Mouse (Mus musculus) brown adipose tissue, adult 24 weeks (tissue): ENCODE data around the gene Nfkbib. TPM values are rescaled to one million over a fixed set of nuclear protein-coding genes. Genes with fewer than 3 reads are reported as not detected.
A peak's percentile ranks its signal among the peaks of the same experiment; 100 is the strongest.

Experiments used
- H3K27ac ChIP-seq: fragments of 200-500 bp; replicated peaks from 2 replicates; pipeline ENCODE4 v1.5.1; 2012; ENCODE audit warnings: low read depth, mild to moderate bottlenecking, low read length
- H3K4me1 ChIP-seq: fragments of 200-500 bp; 2 replicates; pipeline ENCODE4 v1.6.1; 2012; ENCODE audit warnings: low read length, mixed read lengths; ENCODE audit not compliant: control insufficient read depth, insufficient read depth, insufficient read length
- H3K4me3 ChIP-seq: fragments of 200-500 bp; 2 replicates; pipeline ENCODE4 v1.5.1; 2012; ENCODE audit warnings: low read depth, mild to moderate bottlenecking, low read length, moderate library complexity; ENCODE audit not compliant: insufficient read depth
- polyA plus RNA-seq: library from polyadenylated mRNA; stranded (reverse); fragments of >200 nt; gene quantifications from 2 replicates; pipeline ENCODE4 v1.2.4, GENCODE M21; 2012; ENCODE audit not compliant: missing spikeins, insufficient read depth, insufficient read length

The Nfkbib gene
- polyA plus RNA-seq, 1 experiment = 15.5 TPM

DNA sequence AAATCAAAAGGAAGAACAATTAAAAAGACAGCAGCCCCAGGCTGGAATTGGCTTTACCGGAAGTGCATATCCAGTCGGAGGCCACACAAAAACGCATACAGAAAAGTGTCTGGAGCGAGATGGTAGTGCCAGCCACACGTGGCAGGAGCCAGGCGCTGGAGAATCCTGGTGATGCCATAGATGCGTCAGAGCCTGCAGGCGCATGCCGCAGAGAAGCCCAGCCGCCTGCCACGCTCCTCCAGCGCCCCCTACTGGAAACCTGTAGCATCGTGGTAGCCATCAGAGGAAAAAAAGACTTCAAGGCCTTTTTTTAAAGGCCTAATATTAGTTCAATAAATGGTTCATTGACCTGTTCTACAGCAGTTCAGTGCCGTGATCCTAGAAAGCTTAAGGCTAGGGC lies 40.7 kb downstream of the Nfkbib start:
- no peaks in the 10 kb centered on the region for H3K4me1 ChIP-seq
- no peak overlapping the region for H3K4me3 ChIP-seq
- H3K27ac ChIP-seq = no peak overlapping the region

GRCm38 (mm10) chr7:28724613-28725012 lies 42.7 kb downstream of the Nfkbib start:
- no peak overlapping the region for H3K27ac ChIP-seq
- H3K4me3 ChIP-seq = no peak overlapping the region
- no peaks in the 10 kb centered on the region for H3K4me1 ChIP-seq

DNA sequence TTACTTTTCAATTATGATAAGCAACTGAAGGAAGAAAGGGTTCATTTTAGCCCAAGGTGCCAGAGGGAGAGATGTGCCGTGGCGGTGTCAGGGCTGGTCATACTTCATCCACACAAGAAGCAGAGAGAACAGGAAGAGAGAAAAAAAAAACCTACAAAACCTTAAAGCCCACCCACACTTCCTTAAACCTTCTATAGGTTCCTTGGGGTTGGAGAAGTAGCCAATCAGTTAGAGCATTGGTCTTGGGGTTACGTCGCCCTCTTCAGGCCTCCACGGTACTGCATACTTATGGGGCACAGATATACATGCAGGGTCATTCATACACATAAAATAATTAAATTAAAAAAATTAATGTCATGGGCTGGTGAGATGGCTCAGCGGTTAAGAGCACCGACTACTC lies 45.2 kb downstream of the Nfkbib start:
- no peaks in the 10 kb centered on the region for H3K4me1 ChIP-seq
- H3K4me3 ChIP-seq = no peak overlapping the region
- H3K27ac ChIP-seq = no peak overlapping the region

DNA sequence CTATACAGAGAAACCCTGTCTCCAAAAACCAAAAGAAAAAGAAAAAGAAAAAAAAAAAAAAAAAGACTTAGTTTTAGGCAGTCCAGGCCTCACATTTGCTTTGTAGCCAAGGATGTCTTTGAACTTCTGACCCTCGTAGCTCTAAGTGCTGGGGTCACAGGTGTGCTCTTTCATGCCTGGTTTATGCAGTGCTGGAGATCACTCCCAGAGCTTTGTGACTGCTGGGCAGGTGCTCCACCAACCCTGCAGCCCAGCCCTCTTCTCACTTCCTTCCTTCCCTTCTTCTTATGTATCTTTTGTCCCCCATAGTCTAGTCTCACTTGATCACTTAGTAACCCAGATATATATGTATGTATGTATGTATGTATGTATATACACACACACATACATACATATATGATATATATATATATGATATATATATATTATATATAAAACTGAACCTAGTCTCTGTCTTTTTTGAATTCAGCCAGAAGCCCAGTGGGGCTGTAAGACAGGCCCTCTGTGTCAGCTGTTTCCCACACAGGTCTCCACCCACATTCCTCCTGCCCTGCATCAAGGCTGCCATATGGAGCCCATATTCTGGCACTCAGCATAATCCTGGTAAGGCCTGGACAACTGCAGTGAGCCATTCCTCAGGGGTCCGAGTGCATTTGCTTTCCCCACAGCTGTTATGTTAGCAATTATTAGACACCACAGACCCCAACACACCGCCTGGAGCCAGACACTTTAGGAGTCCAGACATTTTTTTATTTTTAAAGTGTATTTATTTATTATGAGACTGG lies 46.4 kb downstream of the Nfkbib start:
- Histone ChIP-seq H3K27ac (no peak overlapping the region), H3K4me1 (no peaks in the 10 kb centered on the region), H3K4me3 (no peak overlapping the region)

- no peaks in the 10 kb centered on the region for H3K4me1 ChIP-seq
- no peak overlapping the region for H3K27ac ChIP-seq
- no peak overlapping the region for H3K4me3 ChIP-seq
Measured at GRCm38 (mm10) chr7:28719650-28720049, 47.7 kb downstream of the Nfkbib start.

DNA sequence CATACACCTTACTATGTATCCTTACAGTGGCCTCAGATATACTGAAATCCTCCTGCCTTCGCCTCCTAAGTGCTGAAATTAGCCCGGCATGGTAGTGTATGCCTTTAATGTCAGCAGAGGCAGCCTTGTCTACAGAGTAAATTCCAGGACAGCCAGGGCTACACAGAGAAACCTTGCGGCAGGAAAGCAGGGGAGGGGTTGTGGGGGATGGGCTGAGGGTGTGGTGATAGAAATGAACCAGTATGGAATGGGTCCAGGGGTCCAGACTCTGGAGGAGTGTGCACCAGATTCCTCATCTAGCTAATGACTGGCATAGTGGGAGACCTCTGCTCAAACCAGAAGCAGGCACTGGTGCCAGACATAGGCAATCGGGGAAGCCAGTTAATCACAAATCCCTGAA lies 48.2 kb downstream of the Nfkbib start:
- Histone ChIP-seq H3K4me3 (no peak overlapping the region), H3K4me1 (no peaks in the 10 kb centered on the region), H3K27ac (no peak overlapping the region)

DNA sequence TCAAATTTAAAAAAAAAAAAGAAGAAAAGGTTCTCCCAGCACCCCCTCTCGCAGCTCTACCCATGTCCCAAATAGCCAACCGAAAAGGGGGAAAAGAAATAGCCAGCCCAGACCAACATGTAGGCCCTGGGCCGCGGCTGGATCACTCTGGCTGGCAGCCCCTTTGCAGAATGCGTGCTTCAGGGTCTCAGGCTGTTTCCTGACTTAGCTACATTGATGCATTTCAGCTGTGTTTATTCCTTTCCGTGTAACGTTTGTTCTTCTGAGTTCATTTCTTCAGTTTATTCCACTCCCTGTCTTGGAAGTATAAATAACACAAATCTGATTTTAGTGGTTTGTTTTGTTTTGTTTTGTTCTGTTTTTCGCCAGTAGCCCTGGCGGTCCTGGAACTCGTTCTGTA lies 49.6 kb downstream of the Nfkbib start:
- H3K4me3 ChIP-seq = no peak overlapping the region
- no peaks in the 10 kb centered on the region for H3K4me1 ChIP-seq
- H3K27ac ChIP-seq = no peak overlapping the region

GRCm38 (mm10) chr7:28716590-28717281 lies 50.6 kb downstream of the Nfkbib start, which contains the start of gene Fbxo17:
Gene Fbxo17 (plus strand): TSS chr7:28716804.
- Histone ChIP-seq H3K4me1 (no peaks in the 10 kb centered on the region), H3K27ac (no peak within 1 kb of the TSS), H3K4me3 (peak within 1 kb of the TSS; percentile 63)

- H3K27ac ChIP-seq = no peak overlapping the region
- H3K4me1 ChIP-seq = no peaks in the 10 kb centered on the region
- no peak overlapping the region for H3K4me3 ChIP-seq
Measured at GRCm38 (mm10) chr7:28715598-28715997, 51.7 kb downstream of the Nfkbib start.

GRCm38 (mm10) chr7:28714667-28715066 lies 52.6 kb downstream of the Nfkbib start:
- no peak overlapping the region for H3K4me3 ChIP-seq
- no peaks in the 10 kb centered on the region for H3K4me1 ChIP-seq
- no peak overlapping the region for H3K27ac ChIP-seq

DNA sequence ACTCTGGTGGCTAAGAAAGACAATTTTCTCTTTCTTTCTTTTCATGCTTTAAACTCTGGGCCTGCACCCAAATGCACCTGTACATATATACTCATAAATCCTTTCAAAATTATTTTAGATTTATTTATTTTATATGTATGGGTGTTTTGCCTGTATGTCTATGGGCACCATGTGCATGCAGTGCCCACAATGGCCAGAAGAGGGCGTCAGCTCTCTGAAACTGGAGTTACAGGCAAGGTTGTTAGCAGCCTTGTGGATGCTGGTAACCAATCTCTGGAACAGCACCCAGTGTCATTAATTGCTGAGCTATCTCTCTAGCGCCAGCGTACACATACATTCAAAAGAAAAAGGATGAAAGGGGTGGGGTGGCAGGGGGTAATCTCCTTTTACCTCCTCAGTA lies 56.4 kb downstream of the Nfkbib start:
- no peak overlapping the region for H3K4me3 ChIP-seq
- no peaks in the 10 kb centered on the region for H3K4me1 ChIP-seq
- H3K27ac ChIP-seq = no peak overlapping the region

DNA sequence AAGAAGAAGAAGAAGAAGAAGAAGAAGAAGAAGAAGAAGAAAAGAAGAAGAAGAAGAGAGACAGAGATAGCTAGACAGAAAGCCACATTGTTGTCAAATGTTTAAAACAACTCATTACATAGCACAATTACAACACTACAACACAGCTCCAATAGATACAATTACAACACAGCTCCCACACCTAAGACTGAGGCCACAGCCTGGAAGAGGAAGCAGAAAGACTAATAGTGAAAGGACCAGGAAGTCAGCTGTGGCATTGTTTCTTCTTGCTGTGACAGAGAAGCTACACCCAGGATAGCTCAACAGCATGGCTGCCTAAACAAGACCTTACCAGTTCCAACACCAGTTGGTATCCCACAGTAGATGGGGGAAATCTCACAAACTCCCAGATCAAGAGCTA lies 57.9 kb downstream of the Nfkbib start:
- H3K27ac ChIP-seq = no peak overlapping the region
- no peak overlapping the region for H3K4me3 ChIP-seq
- no peaks in the 10 kb centered on the region for H3K4me1 ChIP-seq

Other genes with a start within 250 kb of the Nfkbib start
- gene Ifnl3, start 244.7 kb downstream of the Nfkbib start, polyA plus RNA-seq = not detected in 2 replicates
- not detected in 2 replicates for gene Sycn, start 226.6 kb downstream of the Nfkbib start, polyA plus RNA-seq
- not detected in 2 replicates for gene Nccrp1, start 220.3 kb downstream of the Nfkbib start, polyA plus RNA-seq
- gene Samd4b, start 169.4 kb downstream of the Nfkbib start, polyA plus RNA-seq = 18.8 and 24.4 TPM in 2 replicates
- 4.1 and 5.8 TPM in 2 replicates for gene Pak4, start 169.3 kb downstream of the Nfkbib start, polyA plus RNA-seq
- gene Acp7, start 136.2 kb downstream of the Nfkbib start, polyA plus RNA-seq = not detected in 2 replicates
- 1.2 and 1.4 TPM in 2 replicates for gene Fbxo27, start 74.7 kb downstream of the Nfkbib start, polyA plus RNA-seq
- 0.71 and 2.5 TPM in 2 replicates for gene Fbxo17, start 50.7 kb downstream of the Nfkbib start, polyA plus RNA-seq
- 64.4 and 106 TPM in 2 replicates for gene Mrps12, start 25.7 kb downstream of the Nfkbib start, polyA plus RNA-seq
- gene Sars2, start 25.5 kb downstream of the Nfkbib start, polyA plus RNA-seq = 13.0 and 14.5 TPM in 2 replicates
- gene Ccer2, start 11.3 kb downstream of the Nfkbib start, polyA plus RNA-seq = not detected in 2 replicates
- gene Sirt2, start 777 bp downstream of the Nfkbib start, polyA plus RNA-seq = 94.8 and 96.2 TPM in 2 replicates
- 2.5 and 4.6 TPM in 2 replicates for gene Rinl, start 21.5 kb upstream of the Nfkbib start, polyA plus RNA-seq
- gene Hnrnpl, start 41.0 kb upstream of the Nfkbib start, polyA plus RNA-seq = 122 and 131 TPM in 2 replicates
- gene Ech1, start 57.7 kb upstream of the Nfkbib start, polyA plus RNA-seq = 3,379 and 3,601 TPM in 2 replicates
- gene Lgals4, start 66.3 kb upstream of the Nfkbib start, polyA plus RNA-seq = 12.0 and 14.6 TPM in 2 replicates
- gene Lgals7, start 96.3 kb upstream of the Nfkbib start, polyA plus RNA-seq = 2.3 TPM in 1 of 2 replicates, not detected in the other
- 0.63 and 0.71 TPM in 2 replicates for gene Capn12, start 113.9 kb upstream of the Nfkbib start, polyA plus RNA-seq
- gene Actn4, start 194.8 kb upstream of the Nfkbib start, polyA plus RNA-seq = 122 and 135 TPM in 2 replicates
- 165 and 216 TPM in 2 replicates for gene Eif3k, start 214.4 kb upstream of the Nfkbib start, polyA plus RNA-seq
- 0.63 and 1.4 TPM in 2 replicates for gene Map4k1, start 214.5 kb upstream of the Nfkbib start, polyA plus RNA-seq